Mouse (Mus musculus): ENCODE measurements at regions not wholly inside any gene's neighbourhood (a gene's known extent, or its start where the extent isn't known, plus 50 kb on each side); places are given as distances from the start of the nearest gene placed in this dataset.

- DNase-seq (ENCODE audit: low read depth, low spot score) = peak; percentile 55
Measured at GRCm38 (mm10) chr7:136660401-136660800, 234.0 kb upstream of the Mgmt start.

- peak; percentile 10 for DNase-seq (ENCODE audit: low read depth, low spot score)
Measured at GRCm38 (mm10) chr7:136664424-136665082, 229.9 kb upstream of the Mgmt start.

GRCm38 (mm10) chr7:136665901-136666300 is 228.5 kb upstream of the Mgmt start:
- no peak for DNase-seq (ENCODE audit: low read depth, low spot score)

GRCm38 (mm10) chr7:136666707-136667106 is 227.7 kb upstream of the Mgmt start:
- peak; percentile 79 for DNase-seq (ENCODE audit: low read depth, low spot score)

DNA sequence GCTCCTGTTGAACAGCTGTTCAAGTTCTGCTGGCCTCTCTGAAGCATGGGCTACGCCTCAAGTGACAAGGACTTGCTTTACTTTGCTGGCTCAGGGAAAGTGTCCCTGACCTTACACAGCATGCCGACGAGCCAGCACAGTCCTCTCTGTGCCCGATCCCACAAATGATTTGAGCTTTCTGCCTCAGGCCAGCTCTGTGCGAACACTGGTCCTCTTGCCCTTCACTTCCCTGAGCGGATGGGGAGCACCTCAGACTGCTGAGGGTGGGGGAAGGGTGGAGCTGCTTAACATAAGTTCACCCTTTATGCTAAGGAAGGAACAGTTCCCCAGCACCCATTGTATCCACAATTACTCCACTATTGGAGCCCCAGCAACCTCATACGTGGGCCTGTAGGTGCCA is 223.7 kb upstream of the Mgmt start:
- peak; percentile 15 for DNase-seq (ENCODE audit: low read depth, low spot score)

DNA sequence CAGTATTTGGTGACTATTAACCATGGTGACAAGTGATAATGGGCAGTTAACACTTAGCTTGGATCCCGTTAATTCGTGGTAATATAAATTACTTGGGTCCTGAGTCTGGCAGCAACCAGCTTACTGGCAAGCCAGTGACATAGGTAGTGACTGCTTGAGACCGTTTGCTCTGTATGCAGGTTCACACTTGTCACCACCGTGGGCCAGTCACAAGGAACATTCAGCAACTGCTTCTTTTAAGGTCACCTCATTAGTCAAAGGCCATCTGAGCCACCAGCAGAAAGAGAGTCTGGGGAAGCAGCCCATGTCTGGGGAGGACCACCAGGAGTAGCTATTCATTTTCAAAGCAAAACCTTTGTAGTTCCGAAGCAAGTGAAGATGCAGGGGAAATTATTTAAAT is 220.3 kb upstream of the Mgmt start:
- DNase-seq (ENCODE audit: low read depth, low spot score) = no peak

DNA sequence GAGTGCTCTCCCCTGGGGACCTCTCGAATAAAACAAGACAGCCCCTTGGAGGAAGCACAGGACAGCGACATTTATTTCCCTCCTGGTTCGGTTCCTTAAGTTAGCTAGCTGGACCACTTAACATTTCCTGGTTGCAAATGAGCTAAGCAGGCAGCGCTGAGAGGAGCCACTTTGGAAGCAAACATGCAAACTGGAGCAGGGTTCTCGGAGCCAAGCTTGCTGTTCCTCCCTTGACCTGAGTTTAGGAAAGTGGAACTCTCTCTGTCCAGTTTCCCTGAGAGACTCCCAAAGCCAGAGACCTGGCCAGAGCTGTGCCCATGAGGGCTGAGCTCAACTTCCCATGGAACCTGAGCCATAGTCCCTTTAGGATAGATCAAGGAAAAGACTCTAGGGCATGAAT is 219.4 kb upstream of the Mgmt start:
- no peak for DNase-seq (ENCODE audit: low read depth, low spot score)

DNA sequence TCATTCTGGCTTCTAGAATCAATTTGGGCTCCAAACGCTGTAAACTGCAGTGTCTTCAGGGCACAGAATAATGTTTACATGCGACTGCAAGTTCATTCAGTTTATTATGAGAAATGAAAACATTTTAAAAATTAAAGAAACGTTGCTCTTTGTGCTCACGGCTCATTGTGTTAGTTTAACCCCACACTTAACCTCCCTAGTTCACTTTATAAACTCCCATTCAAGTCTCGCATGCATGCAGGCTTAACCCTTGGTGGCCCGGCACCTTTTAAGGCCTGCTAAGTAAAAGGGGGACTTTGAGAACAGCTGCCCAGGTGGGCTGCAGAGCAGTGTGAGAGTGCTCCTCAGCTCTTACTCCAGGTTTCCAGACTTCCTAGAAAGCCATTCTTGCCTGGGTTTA is 218.3 kb upstream of the Mgmt start:
- no peak for DNase-seq (ENCODE audit: low read depth, low spot score)

- no peak for DNase-seq (ENCODE audit: low read depth, low spot score)
Measured at GRCm38 (mm10) chr7:136676987-136677545, 217.3 kb upstream of the Mgmt start.

DNA sequence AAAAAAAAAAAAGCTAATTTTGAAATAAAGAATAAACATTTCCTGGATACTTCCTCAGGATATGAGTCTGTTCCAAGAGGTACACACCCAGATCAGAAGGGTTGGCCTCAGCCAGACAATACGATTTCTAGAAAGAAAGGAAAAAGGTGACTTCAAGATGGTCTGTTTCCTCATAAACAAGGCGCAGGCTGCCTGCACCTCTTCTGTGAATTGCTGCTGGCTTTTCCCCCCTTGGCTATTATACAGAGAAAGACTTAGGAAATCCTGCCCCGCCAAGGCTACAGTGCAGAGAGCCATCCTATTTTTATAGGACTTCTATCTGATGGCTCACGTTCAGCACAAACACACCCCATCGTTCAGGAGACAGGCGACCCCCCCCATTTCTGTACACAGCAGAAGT is 204.8 kb upstream of the Mgmt start:
- DNase-seq (ENCODE audit: low read depth, low spot score) = no peak

- DNase-seq (ENCODE audit: low read depth, low spot score) = no peak
Measured at GRCm38 (mm10) chr7:136706246-136706645, 188.2 kb upstream of the Mgmt start.

GRCm38 (mm10) chr7:136707200-136708003 is 187.0 kb upstream of the Mgmt start:
- DNase-seq (ENCODE audit: low read depth, low spot score) = no peak

DNA sequence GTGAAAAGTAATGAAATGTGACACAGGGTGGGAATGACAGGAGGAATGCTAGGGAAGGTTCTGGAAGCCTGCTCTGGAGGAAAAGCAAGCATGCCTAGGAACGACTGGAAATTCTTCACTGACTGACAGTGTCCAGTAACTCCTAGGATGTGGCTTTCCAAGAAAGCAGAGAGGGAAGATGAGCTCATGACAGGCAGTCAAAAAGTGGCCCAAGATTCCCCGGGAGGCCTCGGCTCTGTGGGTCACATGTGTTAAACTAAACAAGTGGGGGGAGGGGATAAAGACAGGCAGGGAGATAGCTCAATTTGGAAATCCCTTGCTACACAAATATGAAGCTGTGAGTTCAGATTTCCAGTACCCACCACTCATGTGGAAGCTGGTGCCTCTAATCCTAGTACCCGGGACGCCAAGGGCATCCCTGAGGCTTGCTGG is 186.4 kb upstream of the Mgmt start:
- no peak for DNase-seq (ENCODE audit: low read depth, low spot score)

GRCm38 (mm10) chr7:136710653-136711052 is 183.8 kb upstream of the Mgmt start:
- DNase-seq (ENCODE audit: low read depth, low spot score) = no peak

DNA sequence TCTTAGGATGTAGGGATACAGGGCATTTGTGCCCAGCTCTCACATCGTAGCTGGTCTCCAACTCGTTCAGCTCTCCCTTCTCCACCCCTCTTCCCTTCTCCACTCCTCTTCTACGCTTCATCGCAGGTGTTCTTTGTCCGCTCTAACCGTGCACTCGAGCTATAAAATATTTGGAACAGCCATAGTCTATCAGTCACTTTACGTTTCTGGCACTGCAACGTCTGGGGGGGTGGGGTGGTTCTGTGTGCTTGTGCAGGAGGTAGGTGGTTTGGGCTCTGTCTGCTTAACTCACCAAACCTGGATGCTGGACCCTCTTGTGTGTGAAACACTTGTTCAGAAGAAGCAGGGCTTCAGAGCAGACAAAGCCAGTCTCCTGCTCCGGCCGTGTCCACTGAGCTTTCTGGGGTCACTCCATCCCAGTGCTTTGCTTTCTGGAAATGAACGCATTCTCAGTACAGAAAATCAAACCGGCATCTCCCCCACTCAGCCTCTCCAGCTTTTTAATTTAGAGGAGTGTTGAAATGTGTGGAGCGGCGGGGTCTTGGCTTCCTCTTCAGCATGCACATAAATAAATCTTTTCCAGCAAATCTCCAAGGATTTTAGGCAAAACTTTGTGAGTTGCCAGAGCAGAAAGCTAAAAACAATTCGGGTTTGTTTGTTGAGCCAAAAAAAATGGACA is 181.3 kb upstream of the Mgmt start:
- DNase-seq (ENCODE audit: low read depth, low spot score) = no peak

DNA sequence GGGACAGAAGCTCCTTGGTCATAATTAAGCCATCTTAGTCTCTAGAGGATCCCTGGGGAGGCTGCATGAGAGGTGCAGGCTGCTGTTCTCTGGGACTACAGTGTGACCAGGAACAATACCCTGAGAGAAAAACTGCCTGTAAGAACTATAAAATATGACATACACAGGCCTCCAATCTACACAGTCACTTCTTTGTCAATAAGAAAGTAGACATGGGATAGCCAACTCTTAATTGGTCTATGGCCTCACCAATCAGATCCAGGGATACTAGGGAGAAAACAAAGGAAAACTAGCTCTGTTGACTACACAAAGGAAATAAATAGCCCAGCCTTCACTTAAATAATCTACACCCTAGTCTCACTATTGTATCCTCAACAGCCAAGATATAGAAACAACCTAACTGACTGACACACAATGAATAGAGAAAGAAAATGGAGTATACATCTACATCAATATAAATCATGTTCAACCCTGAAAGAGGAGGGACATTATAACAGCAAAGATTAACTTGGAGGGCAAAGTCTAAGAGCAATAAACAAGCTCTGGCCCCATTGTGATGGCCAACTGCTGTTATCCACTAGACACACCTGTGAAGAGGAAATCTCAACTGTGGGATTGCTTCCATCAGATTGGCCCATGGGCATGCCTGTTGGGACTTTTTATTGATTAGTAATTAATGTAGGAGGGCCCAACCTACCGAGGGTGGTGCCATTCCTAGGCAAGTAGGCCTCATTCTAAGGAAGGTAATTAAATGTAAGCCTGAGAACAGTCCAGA is 166.6 kb upstream of the Mgmt start:
- no peak for DNase-seq (ENCODE audit: low read depth, low spot score)

GRCm38 (mm10) chr7:136742171-136742570 is 152.2 kb upstream of the Mgmt start:
- no peak for DNase-seq (ENCODE audit: low read depth, low spot score)

- DNase-seq (ENCODE audit: low read depth, low spot score) = no peak
Measured at GRCm38 (mm10) chr7:136745412-136745811, 149.0 kb upstream of the Mgmt start.

- no peak for DNase-seq (ENCODE audit: low read depth, low spot score)
Measured at GRCm38 (mm10) chr7:136751477-136751876, 142.9 kb upstream of the Mgmt start.

DNA sequence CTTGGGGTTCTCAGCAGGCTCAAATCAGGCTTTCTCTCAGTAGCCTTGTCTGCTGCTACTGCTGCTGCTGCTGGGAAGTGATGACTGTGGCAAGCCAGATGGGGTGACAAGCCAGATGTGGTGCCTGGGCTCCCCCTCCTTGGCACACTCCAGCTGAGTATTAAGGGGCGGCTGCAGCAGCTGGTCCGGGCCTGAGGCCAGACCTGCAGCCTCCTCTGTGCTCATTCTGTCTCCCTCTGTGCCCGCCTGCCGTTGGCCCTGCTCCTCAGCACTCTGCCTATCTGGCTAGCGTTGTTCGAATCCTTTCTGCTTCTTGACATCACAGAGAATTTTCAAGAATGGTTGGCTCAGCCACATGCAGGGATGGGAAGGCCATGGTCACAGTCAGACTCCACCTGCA is 139.6 kb upstream of the Mgmt start:
- DNase-seq (ENCODE audit: low read depth, low spot score) = no peak

- DNase-seq (ENCODE audit: low read depth, low spot score) = peak; percentile 83
Measured at GRCm38 (mm10) chr7:136765026-136765425, 129.4 kb upstream of the Mgmt start.

GRCm38 (mm10) chr7:136767231-136767630 is 127.2 kb upstream of the Mgmt start:
- DNase-seq (ENCODE audit: low read depth, low spot score) = no peak
